ENCODE assay signal across 10 mouse cellular contexts in the genomic region with DNA sequence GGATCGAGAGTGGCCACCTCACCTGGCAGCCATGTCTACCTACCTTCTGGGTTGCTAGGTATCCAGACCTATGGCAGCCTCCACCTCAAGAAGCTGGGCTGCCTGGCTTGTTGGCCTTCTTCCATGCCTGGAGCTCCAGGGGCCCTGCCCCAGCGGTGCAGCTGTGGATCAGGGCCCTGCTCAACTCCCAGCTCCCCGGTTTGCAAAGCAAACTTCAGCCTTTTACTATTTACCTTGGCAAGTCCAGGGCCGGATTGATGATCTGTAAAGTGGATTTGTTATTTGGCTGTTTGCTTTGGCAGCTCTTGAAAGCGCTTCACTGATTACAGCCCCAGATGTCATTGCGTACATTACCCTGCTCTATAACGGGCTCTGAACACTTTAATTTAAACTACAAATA. TPM values are rescaled to one million over a fixed set of nuclear protein-coding genes. Genes with fewer than 3 reads are reported as not detected.
DNase-seq lines count a peak whose midpoint lies in the region; ATAC-seq lines count a peak whose summit lies in the region.
"Had no signal": no experiment of that assay in that cellular context is flagged by ENCODE, and none has a peak within 500 bp of the region (broad histone marks: within the 10 kb centered on the region; RNA-seq: fewer than 3 reads in every experiment).

No protein-coding gene starts in this region.

- ATAC-seq in megakaryocyte-erythroid progenitor cell, adult 5-6 weeks (replicated peaks; ENCODE audit: low FRiP score, low TSS enrichment, poor library complexity, severe bottlenecking) = no peak

- no peak overlapping the region for H3K4me3 ChIP-seq in heart, embryonic 10.5 days
- no peak overlapping the region for H3K4me3 ChIP-seq in brown adipose tissue, adult 24 weeks (ENCODE audit: insufficient read depth, low read depth, low read length)
- H3K4me3 ChIP-seq in midbrain, embryonic 10.5 days = no peak overlapping the region
- H3K4me3 ChIP-seq: embryonic facial prominence, embryonic 15.5 days; liver, embryonic 15.5 days had no signal

- no peaks in the 10 kb centered on the region for H3K9me3 ChIP-seq in heart, embryonic 10.5 days
- H3K9me3 ChIP-seq in midbrain, embryonic 10.5 days (replicated peaks) = no peaks in the 10 kb centered on the region
- H3K9me3 ChIP-seq: embryonic facial prominence, embryonic 15.5 days; liver, embryonic 15.5 days had no signal

- no peaks in the 10 kb centered on the region for H3K36me3 ChIP-seq in heart, embryonic 10.5 days
- no peaks in the 10 kb centered on the region for H3K36me3 ChIP-seq in midbrain, embryonic 10.5 days
- H3K36me3 ChIP-seq: embryonic facial prominence, embryonic 15.5 days; liver, embryonic 15.5 days had no signal

- DNase-seq in heart, adult 18-20 months = peak; percentile 37 to 64
- no peak for DNase-seq in heart, embryonic 10.5 days (ENCODE audit: low spot score)
- peak; percentile 54 for DNase-seq in kidney, postnatal 14 days
- peak; percentile 63 for DNase-seq in lung, postnatal 14 days
- no peak for DNase-seq in thymus, postnatal 25 days
- no peak for DNase-seq in midbrain, embryonic 10.5 days (ENCODE audit: low spot score)

- 48% methylated on average over 7 of the region's 7 CpGs for WGBS in heart, embryonic 10.5 days
- WGBS in midbrain, embryonic 10.5 days = 70% methylated on average over 7 of the region's 7 CpGs

- peaks cover 76% of the 10 kb centered on the region for H3K27me3 ChIP-seq in heart, embryonic 10.5 days (ENCODE audit: insufficient read depth, poor library complexity, severe bottlenecking)
- H3K27me3 ChIP-seq in midbrain, embryonic 10.5 days (ENCODE audit: low read depth, poor library complexity, severe bottlenecking) = peaks cover 87% of the 10 kb centered on the region

- H3K4me1 ChIP-seq in heart, embryonic 10.5 days = 0 out of 2 replicates have a peak, but pooled peaks cover 10% of the 10 kb centered on the region
- peaks cover 44% of the 10 kb centered on the region for H3K4me1 ChIP-seq in brown adipose tissue, adult 24 weeks (ENCODE audit: control insufficient read depth, insufficient read depth, insufficient read length, low read length)
- peaks cover 22% of the 10 kb centered on the region for H3K4me1 ChIP-seq in midbrain, embryonic 10.5 days

- no peak overlapping the region for H3K27ac ChIP-seq in heart, embryonic 10.5 days
- peak overlapping the region; percentile 81; the same call in 1 of the 2 replicates for H3K27ac ChIP-seq in brown adipose tissue, adult 24 weeks (replicated peaks; ENCODE audit: low read depth, low read length)
- H3K27ac ChIP-seq in midbrain, embryonic 10.5 days (replicated peaks) = no peak overlapping the region
- H3K27ac ChIP-seq: liver, embryonic 15.5 days had no signal

RNA-seq across cellular contexts. Expression of gene Tbx2, which starts 56.9 kb away (rescaled TPM):
- total RNA-seq in heart, adult 18-20 months (2021) = 1 to 10 TPM; 3.9 to 4.9 TPM
- 2.5 and 7.6 TPM in 2 replicates for polyA plus RNA-seq in heart, embryonic 10.5 days (2016; fragmentation: Nextera tagmentation; extraction: Ambion mirVana)
- polyA plus RNA-seq in brown adipose tissue, adult 24 weeks (2012; ENCODE audit: insufficient read depth, insufficient read length, missing spikeins) = 1.2 and 1.5 TPM in 2 replicates
- total RNA-seq in megakaryocyte-erythroid progenitor cell, adult 5-6 weeks (2014; fragmentation: Nextera tagmentation) = not detected in 2 replicates
- total RNA-seq in megakaryocyte-erythroid progenitor cell, adult 5-6 weeks (2017) = 0.19 TPM in 1 of 2 replicates, not detected in the other
- polyA plus RNA-seq in midbrain, embryonic 10.5 days (2016; fragmentation: Nextera tagmentation; extraction: Ambion mirVana) = 0.27 and 0.43 TPM in 2 replicates

Comparison
In these comparisons a context has a peak if more than half of its experiments do, and no peak if none do; other contexts are left out.
1. DNase-seq: peak in heart, adult 18-20 months (2 of 2), kidney, postnatal 14 days (single experiment) and lung, postnatal 14 days (single experiment); none in heart, embryonic 10.5 days (single experiment), thymus, postnatal 25 days (single experiment) and midbrain, embryonic 10.5 days (single experiment).